Mouse (Mus musculus): Measurements from ENCODE around the gene Vcan. TPM values are rescaled to one million over a fixed set of nuclear protein-coding genes. Genes with fewer than 3 reads are reported as not detected.

The Vcan gene
- 36.8 and 37.1 TPM in 2 replicates for polyA plus RNA-seq (2015; fragmentation: Nextera tagmentation; extraction: Ambion mirVana)

GRCm38 (mm10) chr13:89741766-89742685 lies at the start of gene Vcan:
Vcan (minus strand) TSS chr13:89742509.
- no peak for TF ChIP-seq CTCF (IDR thresholded peaks at IDR 0.05; ENCODE audit: low read depth)
- no peaks in the 10 kb centered on the region for H3K36me3 ChIP-seq (ENCODE audit: insufficient read depth, low read length)
- peak within 1 kb of the TSS; percentile 48 for H3K4me3 ChIP-seq (replicated peaks; ENCODE audit: low read depth, low read length)
- ATAC-seq (replicated peaks; ENCODE audit: low FRiP score, low read depth): peak; percentile 61
- H3K27ac ChIP-seq: peak within 1 kb of the TSS; percentile 85
- H3K9me3 ChIP-seq (replicated peaks; ENCODE audit: low read length): no peaks in the 10 kb centered on the region
- WGBS: under 1% methylated on average over 38 of the region's 40 CpGs
- H3K4me1 ChIP-seq (replicated peaks; ENCODE audit: insufficient read depth, low read length): no peaks in the 10 kb centered on the region
- H3K4me2 ChIP-seq (ENCODE audit: low read length): peak within 1 kb of the TSS; percentile 94
- DNase-seq (ENCODE audit: low spot score): peak; percentile 85
- no peaks in the 10 kb centered on the region for H3K27me3 ChIP-seq (ENCODE audit: insufficient read depth, low read length)
- H3K9ac ChIP-seq (ENCODE audit: low read depth, low read length): peak within 1 kb of the TSS; percentile 38

GRCm38 (mm10) chr13:89791475-89791874 lies 49.2 kb upstream of the Vcan start:
- H3K9ac ChIP-seq (ENCODE audit: low read depth, low read length): no peak overlapping the region
- no peaks in the 10 kb centered on the region for H3K27me3 ChIP-seq (ENCODE audit: insufficient read depth, low read length)
- H3K27ac ChIP-seq: no peak overlapping the region
- no peak overlapping the region for H3K4me2 ChIP-seq (ENCODE audit: low read length)
- H3K4me3 ChIP-seq (replicated peaks; ENCODE audit: low read depth, low read length): no peak overlapping the region
- no peaks in the 10 kb centered on the region for H3K4me1 ChIP-seq (replicated peaks; ENCODE audit: insufficient read depth, low read length)
- TF ChIP-seq CTCF (IDR thresholded peaks at IDR 0.05; ENCODE audit: low read depth): no peak
- H3K36me3 ChIP-seq (ENCODE audit: insufficient read depth, low read length): no peaks in the 10 kb centered on the region
- DNase-seq (ENCODE audit: low spot score): peak; percentile 20
- no peak for ATAC-seq (replicated peaks; ENCODE audit: low FRiP score, low read depth)
- H3K9me3 ChIP-seq (replicated peaks; ENCODE audit: low read length): no peaks in the 10 kb centered on the region
- WGBS: 54% methylated on average over 5 of the region's 5 CpGs

- H3K36me3 ChIP-seq (ENCODE audit: insufficient read depth, low read length): no peaks in the 10 kb centered on the region
- DNase-seq (ENCODE audit: low spot score): peak; percentile 10
Observed at GRCm38 (mm10) chr13:89782886-89783285, 40.6 kb upstream of the Vcan start.

GRCm38 (mm10) chr13:89780276-89780675 lies 38.0 kb upstream of the Vcan start:
- Histone ChIP-seq H3K4me3 (replicated peaks; ENCODE audit: low read depth, low read length) (no peak overlapping the region), H3K27me3 (ENCODE audit: insufficient read depth, low read length) (no peaks in the 10 kb centered on the region), H3K36me3 (ENCODE audit: insufficient read depth, low read length) (no peaks in the 10 kb centered on the region), H3K4me1 (replicated peaks; ENCODE audit: insufficient read depth, low read length) (no peaks in the 10 kb centered on the region), H3K27ac (no peak overlapping the region), H3K9ac (ENCODE audit: low read depth, low read length) (no peak overlapping the region), H3K4me2 (ENCODE audit: low read length) (no peak overlapping the region), H3K9me3 (replicated peaks; ENCODE audit: low read length) (no peaks in the 10 kb centered on the region)
- DNase-seq (ENCODE audit: low spot score) (no peak), ATAC-seq (replicated peaks; ENCODE audit: low FRiP score, low read depth) (no peak)
- no peak for TF ChIP-seq CTCF (IDR thresholded peaks at IDR 0.05; ENCODE audit: low read depth)
- WGBS: 68% methylated on average over 3 of the region's 3 CpGs

More at GRCm38 (mm10) chr13:89782886-89783285, 40.6 kb upstream of the Vcan start:
- H3K27ac ChIP-seq: no peak overlapping the region
- H3K27me3 ChIP-seq (ENCODE audit: insufficient read depth, low read length): no peaks in the 10 kb centered on the region
- no peak for TF ChIP-seq CTCF (IDR thresholded peaks at IDR 0.05; ENCODE audit: low read depth)
- no peak overlapping the region for H3K4me2 ChIP-seq (ENCODE audit: low read length)
- ATAC-seq (replicated peaks; ENCODE audit: low FRiP score, low read depth): no peak
- H3K9me3 ChIP-seq (replicated peaks; ENCODE audit: low read length): no peaks in the 10 kb centered on the region
- H3K4me1 ChIP-seq (replicated peaks; ENCODE audit: insufficient read depth, low read length): no peaks in the 10 kb centered on the region
- H3K9ac ChIP-seq (ENCODE audit: low read depth, low read length): no peak overlapping the region
- no peak overlapping the region for H3K4me3 ChIP-seq (replicated peaks; ENCODE audit: low read depth, low read length)
- WGBS: 52% methylated on average over 2 of the region's 2 CpGs

- no peak for ATAC-seq (replicated peaks; ENCODE audit: low FRiP score, low read depth)
Observed at GRCm38 (mm10) chr13:89779208-89779911, 37.1 kb upstream of the Vcan start.

GRCm38 (mm10) chr13:89777764-89778163 lies 35.5 kb upstream of the Vcan start:
- 80% methylated on average over 1 of the region's 1 CpGs for WGBS
- Histone ChIP-seq H3K4me1 (replicated peaks; ENCODE audit: insufficient read depth, low read length) (no peaks in the 10 kb centered on the region), H3K27me3 (ENCODE audit: insufficient read depth, low read length) (no peaks in the 10 kb centered on the region), H3K4me2 (ENCODE audit: low read length) (no peak overlapping the region), H3K9ac (ENCODE audit: low read depth, low read length) (no peak overlapping the region), H3K27ac (no peak overlapping the region), H3K9me3 (replicated peaks; ENCODE audit: low read length) (no peaks in the 10 kb centered on the region), H3K4me3 (replicated peaks; ENCODE audit: low read depth, low read length) (no peak overlapping the region), H3K36me3 (ENCODE audit: insufficient read depth, low read length) (no peaks in the 10 kb centered on the region)
- no peak for DNase-seq (ENCODE audit: low spot score)
- ATAC-seq (replicated peaks; ENCODE audit: low FRiP score, low read depth): no peak
- no peak for TF ChIP-seq CTCF (IDR thresholded peaks at IDR 0.05; ENCODE audit: low read depth)

More at GRCm38 (mm10) chr13:89779208-89779911, 37.1 kb upstream of the Vcan start:
- H3K4me3 ChIP-seq (replicated peaks; ENCODE audit: low read depth, low read length): no peak overlapping the region
- no peak overlapping the region for H3K9ac ChIP-seq (ENCODE audit: low read depth, low read length)
- no peaks in the 10 kb centered on the region for H3K27me3 ChIP-seq (ENCODE audit: insufficient read depth, low read length)
- no peak overlapping the region for H3K4me2 ChIP-seq (ENCODE audit: low read length)
- no peaks in the 10 kb centered on the region for H3K4me1 ChIP-seq (replicated peaks; ENCODE audit: insufficient read depth, low read length)
- H3K9me3 ChIP-seq (replicated peaks; ENCODE audit: low read length): no peaks in the 10 kb centered on the region
- H3K27ac ChIP-seq: no peak overlapping the region
- H3K36me3 ChIP-seq (ENCODE audit: insufficient read depth, low read length): no peaks in the 10 kb centered on the region
- peak; percentile 77 for TF ChIP-seq CTCF (IDR thresholded peaks at IDR 0.05; ENCODE audit: low read depth)
- WGBS: 62% methylated on average over 7 of the region's 7 CpGs
- peak; percentile 89 for DNase-seq (ENCODE audit: low spot score)
